In genomic region chr11:79023751-79024150, GRCm38 (mm10) we compare ENCODE assay signal across 11 mouse cellular contexts. TPM values are rescaled to one million over a fixed set of nuclear protein-coding genes. Genes with fewer than 3 reads are reported as not detected.
A peak's percentile ranks its signal among the peaks of the same experiment; 100 is the strongest.
DNase-seq lines count a peak whose midpoint lies in the region; ATAC-seq and TF ChIP-seq lines count a peak whose summit lies in the region.
"Had no signal": no experiment of that assay in that cellular context is flagged by ENCODE, and none has a peak within 500 bp of the region (broad histone marks: within the 10 kb centered on the region; RNA-seq: fewer than 3 reads in every experiment).

No protein-coding gene starts in this region.

- no peak for TF ChIP-seq POLR2A in kidney, adult 2 months (IDR thresholded peaks at IDR 0.05; ENCODE audit: low read depth, low read length)

- no peak overlapping the region for H3K9ac ChIP-seq in liver, embryonic 12.5 days
- H3K9ac ChIP-seq: midbrain, embryonic 12.5 days had no signal

- TF ChIP-seq CTCF in kidney, adult 2 months (conservative IDR thresholded peaks at IDR 0.05; ENCODE audit: insufficient read depth, insufficient read length, low read depth, low read length), result no peak

- no peak for DNase-seq in kidney, adult 2 months
- DNase-seq in kidney, postnatal 36 days, result no peak
- no peak for DNase-seq in embryonic facial prominence, embryonic 10.5 days (ENCODE audit: low spot score)
- no peak for DNase-seq in left cerebral cortex, postnatal 10 days (ENCODE audit: extremely low spot score in 1 of 2, low spot score in 2 of 2)
- no peak for DNase-seq in left cerebral cortex, adult 8-10 months (ENCODE audit: low spot score in 2 of 2)
- DNase-seq: adrenal gland, adult 2 months; retina, postnatal 1 day had no signal

- H3K4me2 ChIP-seq in liver, embryonic 12.5 days, result peak overlapping the region; percentile 37
- H3K4me2 ChIP-seq: midbrain, embryonic 12.5 days had no signal

- H3K27ac ChIP-seq in kidney, adult 2 months (ENCODE audit: insufficient read depth, low read depth, low read length), result peak overlapping the region; percentile 54; the same call in 1 of the 2 replicates
- H3K27ac ChIP-seq in embryonic facial prominence, embryonic 10.5 days (replicated peaks), result peak overlapping the region; percentile 77
- H3K27ac ChIP-seq in liver, embryonic 12.5 days, result peak overlapping the region; percentile 55
- H3K27ac ChIP-seq: midbrain, embryonic 12.5 days had no signal

- ATAC-seq in CD4-positive, CD25-positive, alpha-beta regulatory T cell, adult 4 months, result peak; percentile 38
- ATAC-seq in liver, embryonic 12.5 days, result no peak
- ATAC-seq in megakaryocyte-erythroid progenitor cell, adult 5-6 weeks (replicated peaks; ENCODE audit: low FRiP score, low TSS enrichment, poor library complexity, severe bottlenecking), result no peak

- 77% methylated on average over 6 of the region's 6 CpGs for WGBS in kidney, adult 2 months
- WGBS in embryonic facial prominence, embryonic 10.5 days, result 74% methylated on average over 6 of the region's 6 CpGs
- WGBS in liver, embryonic 12.5 days (ENCODE audit: insufficient replicate concordance), result 31% methylated on average over 6 of the region's 6 CpGs

- H3K36me3 ChIP-seq in kidney, adult 2 months (ENCODE audit: control insufficient read depth, insufficient read depth, low read length), result no peaks in the 10 kb centered on the region
- peaks cover 37% of the 10 kb centered on the region for H3K36me3 ChIP-seq in embryonic facial prominence, embryonic 10.5 days (replicated peaks)
- peaks cover 49% of the 10 kb centered on the region for H3K36me3 ChIP-seq in liver, embryonic 12.5 days

- intact Hi-C loops in left cerebral cortex, postnatal 10 days (cut with DNase I), result loop anchor here (5.0 to 10.0 kb wide), 2 partner anchors 269 to 381 kb away; no protein-coding TSS in a partner anchor

- H3K27me3 ChIP-seq in kidney, adult 2 months (replicated peaks; ENCODE audit: control insufficient read depth, insufficient read depth, low read length), result no peaks in the 10 kb centered on the region
- H3K27me3 ChIP-seq in embryonic facial prominence, embryonic 10.5 days (replicated peaks; ENCODE audit: low read depth, poor library complexity, severe bottlenecking), result no peaks in the 10 kb centered on the region
- no peaks in the 10 kb centered on the region for H3K27me3 ChIP-seq in liver, embryonic 12.5 days (replicated peaks)
- H3K27me3 ChIP-seq: midbrain, embryonic 12.5 days had no signal

- H3K4me3 ChIP-seq in kidney, adult 2 months (ENCODE audit: insufficient read depth, low read depth, low read length), result no peak overlapping the region
- H3K4me3 ChIP-seq in embryonic facial prominence, embryonic 10.5 days, result peak overlapping the region; percentile 39
- no peak overlapping the region for H3K4me3 ChIP-seq in liver, embryonic 12.5 days
- H3K4me3 ChIP-seq: midbrain, embryonic 12.5 days had no signal

- H3K9me3 ChIP-seq in embryonic facial prominence, embryonic 10.5 days, result no peaks in the 10 kb centered on the region
- H3K9me3 ChIP-seq in liver, embryonic 12.5 days (replicated peaks), result no peaks in the 10 kb centered on the region
- H3K9me3 ChIP-seq: midbrain, embryonic 12.5 days had no signal

- H3K4me1 ChIP-seq in kidney, adult 2 months (ENCODE audit: control insufficient read depth, insufficient read depth, low read length), result no peaks in the 10 kb centered on the region
- H3K4me1 ChIP-seq in embryonic facial prominence, embryonic 10.5 days, result peaks cover 29% of the 10 kb centered on the region
- H3K4me1 ChIP-seq in liver, embryonic 12.5 days, result peaks cover 40% of the 10 kb centered on the region
- H3K4me1 ChIP-seq: midbrain, embryonic 12.5 days had no signal

RNA-seq across cellular contexts. Expression of gene Lgals9, which starts 39.0 kb away (rescaled TPM):
- 55.3 and 63.4 TPM in 2 replicates for polyA plus RNA-seq in kidney, adult 2 months (2012; rRNA removed)
- polyA plus RNA-seq in CD4-positive, CD25-positive, alpha-beta regulatory T cell, adult 4 months (2017; shearing (Covaris generic)), result 100 to 1,000 TPM; 289 to 325 TPM
- 2.3 and 2.8 TPM in 2 replicates for polyA plus RNA-seq in embryonic facial prominence, embryonic 10.5 days (2016; fragmentation: Nextera tagmentation; extraction: Ambion mirVana)
- polyA plus RNA-seq in liver, embryonic 12.5 days (2016; fragmentation: Nextera tagmentation; extraction: Ambion mirVana), result 40.8 and 45.7 TPM in 2 replicates
- total RNA-seq in left cerebral cortex, postnatal 10 days (2021), result 1 to 10 TPM; 7.3 to 8.3 TPM
- 10 to 100 TPM in 1 of 4 experiments, 1 to 10 TPM in 3; 4.8 to 13.3 (median 7.3) TPM for total RNA-seq in left cerebral cortex, adult 8-10 months (2022)
- 535 and 677 TPM in 2 replicates for total RNA-seq in megakaryocyte-erythroid progenitor cell, adult 5-6 weeks (2014; fragmentation: Nextera tagmentation)
- 135 and 231 TPM in 2 replicates for total RNA-seq in megakaryocyte-erythroid progenitor cell, adult 5-6 weeks (2017)

Comparison
In these comparisons a context has a peak if more than half of its experiments do, and no peak if none do; other contexts are left out.
1. RNA of gene Lgals9, which starts 39.0 kb away (polyA plus RNA-seq): 289 to 325 TPM in CD4-positive, CD25-positive, alpha-beta regulatory T cell, adult 4 months, 55.3 to 63.4 TPM in kidney, adult 2 months and 40.8 to 45.7 TPM in liver, embryonic 12.5 days; 2.3 to 2.8 TPM in embryonic facial prominence, embryonic 10.5 days; every median in the first group is over 10 times any median in the second.
2. Peak in every context shown above with its lines, with median percentiles within 50 percentile points of each other: H3K27ac ChIP-seq.